Comparison of ENCODE assay signal across 11 mouse cellular contexts in genomic region chr13:30834349-30834748, GRCm38 (mm10).
A peak's percentile ranks its signal among the peaks of the same experiment; 100 is the strongest.
DNase-seq lines count a peak whose midpoint lies in the region; ATAC-seq lines count a peak whose summit lies in the region.
"Had no signal": no experiment of that assay in that cellular context is flagged by ENCODE, and none has a peak within 500 bp of the region (broad histone marks: within the 10 kb centered on the region; RNA-seq: fewer than 3 reads in every experiment).

No protein-coding gene starts in this region.

- no peaks in the 10 kb centered on the region for H3K27me3 ChIP-seq in liver, embryonic 11.5 days (replicated peaks; ENCODE audit: control insufficient read depth, insufficient read depth, low read length)
- H3K27me3 ChIP-seq: lung, embryonic 15.5 days had no signal

- 0 out of 2 replicates have a peak overlapping the region, but pooled peaks have one; percentile 15 for H3K4me3 ChIP-seq in liver, embryonic 11.5 days (ENCODE audit: low read depth, low read length)
- peak overlapping the region; percentile 48 for H3K4me3 ChIP-seq in brown adipose tissue, adult 24 weeks (ENCODE audit: insufficient read depth, low read depth, low read length)
- H3K4me3 ChIP-seq in macrophage (ENCODE audit: inconsistent target): peak overlapping the region; percentile 14; the same call in 1 of the 2 replicates
- H3K4me3 ChIP-seq: embryonic facial prominence, embryonic 10.5 days; lung, embryonic 15.5 days; myocyte had no signal

- H3K4me1 ChIP-seq in liver, embryonic 11.5 days (replicated peaks; ENCODE audit: control insufficient read depth, insufficient read depth, low read length): no peaks in the 10 kb centered on the region; the same call in 1 of the 2 replicates
- peaks cover 9% of the 10 kb centered on the region for H3K4me1 ChIP-seq in brown adipose tissue, adult 24 weeks (ENCODE audit: control insufficient read depth, insufficient read depth, insufficient read length, low read length)
- H3K4me1 ChIP-seq: embryonic facial prominence, embryonic 10.5 days; lung, embryonic 15.5 days had no signal

- 52% methylated on average over 6 of the region's 6 CpGs for WGBS in liver, embryonic 11.5 days
- 6% methylated on average over 6 of the region's 6 CpGs for WGBS in macrophage (ENCODE audit: missing documents)

- no peaks in the 10 kb centered on the region for H3K9me3 ChIP-seq in liver, embryonic 11.5 days (ENCODE audit: control insufficient read depth, low read length)
- H3K9me3 ChIP-seq: embryonic facial prominence, embryonic 10.5 days; lung, embryonic 15.5 days had no signal

- H3K36me3 ChIP-seq in liver, embryonic 11.5 days (ENCODE audit: control insufficient read depth, insufficient read depth, low read length): no peaks in the 10 kb centered on the region
- H3K36me3 ChIP-seq in macrophage (ENCODE audit: inconsistent target): no peaks in the 10 kb centered on the region
- H3K36me3 ChIP-seq: lung, embryonic 15.5 days had no signal

- intact Hi-C loops in left cerebral cortex, postnatal 36 days (cut with DNase I): no loop called here

- no peak overlapping the region for H3K27ac ChIP-seq in liver, embryonic 11.5 days (ENCODE audit: low read depth, low read length)
- no peak overlapping the region for H3K27ac ChIP-seq in brown adipose tissue, adult 24 weeks (replicated peaks; ENCODE audit: low read depth, low read length)
- peak overlapping the region; percentile 17; the same call in 1 of the 2 replicates for H3K27ac ChIP-seq in macrophage
- H3K27ac ChIP-seq: embryonic facial prominence, embryonic 10.5 days; lung, embryonic 15.5 days had no signal

- ATAC-seq in liver, embryonic 11.5 days (replicated peaks; ENCODE audit: low FRiP score): no peak
- ATAC-seq: forebrain, embryonic 14.5 days had no signal

- no peak for DNase-seq in liver, embryonic 11.5 days (ENCODE audit: low spot score)
- DNase-seq in liver: no peak
- DNase-seq in CD4-positive, CD25-positive, alpha-beta regulatory T cell, adult 2 months (ENCODE audit: low read depth, low spot score): peak; percentile 63
- no peak for DNase-seq in adrenal gland, postnatal 25 days
- DNase-seq in left cerebral cortex, postnatal 36 days (ENCODE audit: low spot score in 2 of 2): no peak

- H3K4me2 ChIP-seq in liver, embryonic 11.5 days: peak overlapping the region; percentile 48; the same call in 1 of the 2 replicates
- H3K4me2 ChIP-seq: lung, embryonic 15.5 days had no signal

- H3K79me2 ChIP-seq in macrophage (ENCODE audit: inconsistent target): no peaks in the 10 kb centered on the region

- no peak overlapping the region for H3K9ac ChIP-seq in liver, embryonic 11.5 days (ENCODE audit: low read depth, low read length)
- H3K9ac ChIP-seq: lung, embryonic 15.5 days had no signal
